Mouse (Mus musculus): ENCODE results near the gene Kifc1. TPM values are rescaled to one million over a fixed set of nuclear protein-coding genes. Genes with fewer than 3 reads are reported as not detected.

Kifc1 gene
- total RNA-seq, 2 experiments from 2014 or later, result 3.1 to 3.7 TPM

DNA sequence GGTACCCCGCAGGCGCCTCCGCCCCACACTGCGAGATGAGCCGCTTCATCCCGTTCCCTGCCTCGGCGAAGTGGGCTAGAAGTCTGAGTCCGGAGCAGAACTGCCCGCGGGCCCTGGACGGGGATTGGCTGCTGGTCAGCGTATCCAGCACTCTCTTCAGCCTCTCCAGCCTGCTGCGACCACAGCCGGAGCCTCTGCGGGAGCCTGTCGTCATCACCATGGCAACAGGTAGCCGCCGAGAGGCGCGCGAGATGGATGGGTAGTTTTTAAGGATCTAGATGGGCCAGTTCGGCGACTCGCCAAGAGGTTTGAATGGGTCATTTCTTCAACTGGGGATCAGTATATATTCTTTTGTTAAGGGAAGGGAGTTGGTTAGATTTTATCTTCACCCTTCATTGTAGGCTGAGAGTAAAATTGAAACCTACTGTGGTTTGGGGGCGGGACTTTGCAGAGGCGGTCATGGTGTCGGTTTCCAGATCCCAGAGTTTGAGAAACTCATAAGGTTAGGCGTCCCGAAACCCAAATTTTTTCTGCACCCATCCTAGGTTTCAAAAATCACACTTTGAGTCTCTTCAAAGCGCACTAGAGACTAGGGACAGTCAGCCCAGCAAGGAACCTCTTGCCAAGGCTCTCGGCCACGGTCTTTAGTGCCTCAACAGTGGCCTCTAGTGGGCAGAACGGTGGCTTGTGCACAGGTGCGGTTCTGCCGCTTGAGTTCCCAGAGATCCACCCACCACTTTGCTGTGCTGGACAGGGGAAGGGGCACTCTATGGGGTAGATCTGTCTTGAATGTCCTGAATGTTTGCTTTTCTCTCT, 30.0 kb upstream of the Kifc1 start:
- DNase-seq (ENCODE audit: low spot score in 2 of 2), result peak; percentile 80 to 83
- intact Hi-C loops (cut with DNase I), result no loop called here

DNA sequence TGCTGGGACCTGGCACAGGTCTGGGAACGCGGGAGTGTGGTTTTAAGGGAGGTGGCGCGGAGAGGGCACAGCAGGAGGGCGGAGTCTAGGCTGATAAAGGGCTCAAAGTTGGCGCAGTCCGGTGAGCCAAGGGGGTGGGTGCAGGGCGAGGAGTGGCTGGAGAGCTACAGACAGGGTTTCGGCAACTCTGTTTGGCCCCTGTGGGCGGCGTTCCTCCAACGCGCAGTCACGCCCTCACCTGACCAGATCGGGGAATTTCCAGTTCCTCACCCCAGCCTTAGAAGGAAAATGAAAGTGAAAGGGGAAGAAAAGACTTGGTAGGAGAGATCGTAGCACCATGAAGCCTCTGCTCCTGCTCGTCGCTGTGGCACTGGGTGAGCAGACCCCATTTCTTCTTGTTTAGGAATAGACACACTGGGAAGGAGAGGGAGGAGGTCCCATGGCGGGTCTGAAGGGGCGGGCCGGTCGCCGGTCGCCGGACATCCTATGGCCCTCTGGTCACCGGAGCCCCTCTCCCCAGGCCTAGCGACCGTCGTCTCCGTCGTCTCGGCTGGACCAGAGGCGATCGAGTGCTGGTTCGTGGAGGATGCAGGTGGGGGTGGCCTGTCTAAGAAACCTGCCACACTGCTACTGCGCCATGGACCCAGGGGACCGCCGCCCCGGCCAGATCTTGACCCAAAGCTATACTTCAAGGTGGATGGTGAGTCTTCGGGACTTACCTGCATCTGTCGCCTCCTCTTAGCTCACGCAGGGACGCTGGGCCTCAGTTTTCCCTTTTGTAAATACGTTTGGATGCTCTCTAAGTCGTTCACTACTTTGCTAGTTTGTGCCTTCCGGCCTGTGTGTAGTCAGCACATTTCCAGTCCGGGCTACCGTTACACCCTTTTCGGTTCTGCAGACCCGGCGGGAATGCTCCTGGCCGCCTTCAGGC, 29.2 kb upstream of the Kifc1 start:
- DNase-seq (ENCODE audit: low spot score in 2 of 2), result peak in 1 of 2 experiments; percentile 46
- intact Hi-C loops (cut with DNase I), result no loop called here

DNA sequence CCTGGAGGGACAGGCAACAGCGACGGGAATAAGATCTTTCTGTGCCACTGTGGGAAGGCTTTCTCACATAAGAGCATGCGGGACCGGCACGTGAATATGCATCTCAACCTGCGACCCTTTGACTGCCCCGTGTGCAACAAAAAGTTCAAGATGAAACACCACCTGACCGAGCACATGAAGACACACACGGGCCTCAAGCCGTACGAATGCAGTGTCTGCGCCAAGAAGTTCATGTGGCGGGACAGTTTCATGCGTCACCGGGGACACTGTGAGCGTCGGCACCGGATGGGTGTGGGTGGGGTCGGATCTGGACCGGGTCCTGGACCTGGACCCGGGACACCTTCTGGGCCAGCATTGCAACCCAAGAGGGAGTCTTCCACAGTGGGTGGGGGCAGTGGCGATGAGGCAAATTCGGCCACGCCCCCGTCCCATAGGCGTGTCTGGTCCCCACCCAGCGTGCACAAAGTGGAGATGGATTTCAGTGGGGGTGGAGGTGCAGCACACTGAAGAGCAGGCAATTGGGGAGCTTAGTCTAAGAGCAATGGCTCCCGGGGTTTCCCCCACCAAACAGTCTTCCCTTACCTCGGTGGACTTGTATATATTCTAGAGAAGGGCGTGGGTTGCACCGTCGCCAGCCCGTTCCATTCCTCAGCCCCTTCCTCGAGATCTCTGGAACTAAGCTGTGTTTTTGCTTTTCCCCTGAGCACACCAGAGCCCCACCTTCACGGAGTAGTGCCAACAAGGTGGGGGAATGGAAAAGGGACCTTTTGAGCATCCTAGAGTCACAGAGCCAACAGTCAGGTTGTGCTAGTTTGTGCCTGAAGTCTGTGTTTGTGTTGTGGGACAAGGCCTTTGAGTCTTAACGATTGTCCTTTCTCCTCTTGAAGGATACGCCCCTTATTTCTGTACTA, 28.1 kb upstream of the Kifc1 start:
- DNase-seq (ENCODE audit: low spot score in 2 of 2), result peak in 1 of 2 experiments; percentile 7
- intact Hi-C loops (cut with DNase I), result no loop called here

DNA sequence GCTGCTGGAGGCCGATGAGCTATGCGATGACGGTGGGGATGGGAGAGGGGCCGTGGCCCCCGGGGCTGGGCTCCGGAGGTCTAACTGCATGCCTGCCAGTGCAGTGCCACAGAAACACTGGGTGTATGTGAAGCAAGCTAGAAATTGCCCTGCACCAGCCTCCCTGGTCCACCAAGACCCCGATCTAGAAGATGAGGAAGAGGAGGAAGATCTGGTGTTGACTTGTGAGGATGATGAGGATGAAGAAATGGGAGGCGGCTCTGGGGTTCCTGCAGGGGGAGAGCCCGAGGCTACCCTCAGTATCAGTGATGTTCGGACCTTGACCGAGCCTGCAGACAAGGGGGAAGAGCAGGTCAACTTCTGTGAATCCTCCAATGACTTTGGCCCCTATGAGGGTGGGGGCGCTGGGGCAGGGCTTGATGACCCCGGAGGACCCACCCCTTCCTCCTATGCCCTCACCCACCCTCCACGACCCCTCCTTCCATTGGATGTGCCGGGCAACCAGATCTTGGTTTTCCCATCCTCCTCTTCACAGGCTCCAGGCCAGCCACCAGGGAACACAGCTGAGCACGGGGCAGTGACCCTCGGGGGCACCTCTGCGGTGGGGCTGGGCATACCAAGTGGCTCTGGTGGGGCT, 27.3 kb upstream of the Kifc1 start:
- peak in 1 of 2 experiments; percentile 3 for DNase-seq (ENCODE audit: low spot score in 2 of 2)
- intact Hi-C loops (cut with DNase I), result no loop called here

DNA sequence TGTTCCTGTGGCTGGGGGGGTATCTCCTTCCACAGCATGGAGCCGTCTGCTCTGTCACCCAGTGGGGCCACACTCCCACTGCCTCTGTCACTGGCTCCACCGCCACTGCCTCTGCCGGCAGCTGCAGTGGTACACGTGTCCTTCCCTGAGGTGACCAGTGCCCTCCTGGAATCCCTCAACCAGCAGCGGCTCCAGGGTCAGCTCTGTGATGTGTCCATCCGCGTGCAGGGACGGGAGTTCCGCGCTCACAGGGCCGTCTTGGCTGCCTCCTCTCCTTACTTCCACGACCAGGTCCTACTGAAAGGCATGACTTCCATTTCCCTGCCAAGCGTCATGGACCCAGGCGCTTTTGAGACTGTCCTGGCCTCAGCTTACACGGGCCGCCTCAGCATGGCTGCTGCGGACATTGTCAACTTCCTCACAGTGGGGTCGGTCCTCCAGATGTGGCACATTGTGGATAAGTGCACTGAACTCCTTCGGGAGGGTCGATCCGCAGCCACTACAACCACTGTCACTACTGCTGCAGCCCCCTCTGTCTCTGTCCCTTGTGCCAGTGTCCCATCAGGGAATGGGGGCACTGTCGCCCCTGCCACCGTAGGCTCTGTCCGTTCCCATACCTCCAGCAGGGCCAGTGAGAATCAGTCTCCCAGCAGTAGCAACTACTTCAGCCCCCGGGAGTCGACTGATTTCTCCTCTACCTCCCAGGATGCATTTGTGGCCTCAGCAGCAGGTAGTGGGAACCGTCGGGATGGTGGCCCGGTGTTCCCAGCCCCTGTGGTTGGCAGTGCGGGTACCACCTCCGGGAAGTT, 26.6 kb upstream of the Kifc1 start:
- peak in 1 of 2 experiments; percentile 6 for DNase-seq (ENCODE audit: low spot score in 2 of 2)
- intact Hi-C loops (cut with DNase I), result no loop called here

DNA sequence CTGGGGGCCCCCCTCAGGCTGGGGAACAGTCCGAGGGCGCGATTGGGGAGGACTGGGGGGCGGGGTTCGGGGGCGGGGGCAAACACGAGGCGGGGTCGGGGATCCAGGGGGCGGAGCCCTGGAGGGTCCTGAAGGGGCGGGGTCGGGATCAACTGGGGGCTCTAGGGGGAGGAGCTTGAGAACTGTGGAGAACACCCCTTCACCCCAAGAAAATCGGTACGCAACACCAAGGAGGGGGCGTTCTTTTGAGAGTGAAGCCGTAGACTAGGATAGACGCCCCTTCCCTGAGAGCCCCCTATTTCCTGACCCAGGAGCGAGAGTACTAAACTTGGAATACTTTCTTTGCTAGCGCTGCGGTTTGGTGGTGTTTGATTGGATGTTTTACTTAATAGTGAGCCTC, 25.8 kb upstream of the Kifc1 start:
- DNase-seq (ENCODE audit: low spot score in 2 of 2), result no peak
- intact Hi-C loops (cut with DNase I), result no loop called here

DNA sequence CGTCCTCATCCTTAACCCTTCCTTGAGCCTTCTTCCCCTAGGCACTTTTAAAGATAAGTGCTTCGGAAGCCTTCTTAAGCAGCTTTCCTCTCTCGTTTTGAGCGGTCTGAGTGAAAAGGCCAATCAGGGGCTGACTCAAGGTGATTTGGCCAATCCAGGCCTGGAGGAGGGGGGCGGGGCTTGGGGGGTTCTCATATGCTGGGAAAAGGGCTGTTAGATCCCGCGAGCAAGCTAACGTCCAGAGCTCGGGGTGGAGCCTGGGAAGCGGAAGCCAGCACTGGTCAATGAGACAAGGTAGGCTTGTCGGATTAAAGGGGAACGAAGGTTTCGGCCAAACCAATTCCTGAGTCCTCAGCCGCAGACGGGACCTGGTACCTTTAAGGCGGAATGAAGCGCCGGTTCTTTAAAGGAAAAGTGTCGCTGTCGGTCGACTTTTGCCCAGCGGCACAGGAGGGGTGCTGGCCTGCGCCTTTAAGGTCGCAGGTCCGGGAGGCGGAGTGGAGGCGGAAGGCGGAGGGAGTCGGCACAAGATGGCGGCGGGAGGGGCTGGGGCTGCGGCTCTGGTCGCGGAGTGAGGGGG, 25.3 kb upstream of the Kifc1 start, which contains the start of the genes Tapbp and Zbtb22:
Gene Tapbp (plus strand): TSS at position 229 of the 580 bp plus-strand sequence.
Gene Zbtb22 (plus strand): TSS at position 234 of the 580 bp plus-strand sequence.
- intact Hi-C loops (cut with DNase I), result no loop called here
- peak; percentile 97 to 98 for DNase-seq (ENCODE audit: low spot score in 2 of 2)

DNA sequence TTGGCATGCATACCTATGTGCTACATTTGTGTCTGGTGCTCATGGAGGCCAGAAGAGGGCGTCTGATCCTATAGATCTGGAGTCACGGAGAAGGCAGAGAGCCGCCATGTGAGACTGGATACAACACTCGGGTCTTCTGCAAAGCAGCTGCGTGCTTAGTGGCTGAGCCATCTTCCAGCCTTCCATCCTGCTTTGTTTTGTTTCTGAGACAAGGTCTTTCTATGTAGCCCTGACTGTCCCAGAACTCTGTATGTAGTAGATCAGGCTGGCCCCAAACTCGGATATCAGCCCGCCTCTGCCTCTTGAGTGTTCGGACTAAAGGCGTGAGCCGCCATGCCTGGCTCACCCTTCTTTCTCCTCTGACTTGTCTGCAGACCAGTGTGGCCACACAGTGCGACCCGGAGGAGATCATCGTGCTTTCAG, 24.5 kb upstream of the Kifc1 start:
- intact Hi-C loops (cut with DNase I), result no loop called here
- DNase-seq (ENCODE audit: low spot score in 2 of 2), result peak in 1 of 2 experiments; percentile 8

DNA sequence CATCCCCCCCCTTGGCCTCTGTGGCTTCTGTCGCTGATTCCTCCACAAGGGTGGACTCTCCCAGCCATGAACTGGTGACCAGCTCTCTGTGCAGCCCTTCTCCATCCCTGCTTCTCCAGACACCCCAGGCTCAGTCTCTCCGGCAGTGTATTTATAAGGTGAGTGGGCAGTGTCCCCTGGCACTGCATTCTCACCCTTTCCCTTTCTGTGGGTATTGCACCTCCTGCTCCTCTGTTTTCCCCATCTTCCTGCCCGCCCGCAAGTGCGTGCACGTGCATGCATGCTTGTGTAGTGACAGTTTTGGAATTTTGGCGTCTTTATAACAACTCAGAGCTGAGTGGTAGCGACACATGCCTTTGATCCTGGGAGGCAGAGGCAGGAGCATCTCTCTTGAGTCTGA, 23.4 kb upstream of the Kifc1 start:
- no peak for DNase-seq (ENCODE audit: low spot score in 2 of 2)
- intact Hi-C loops (cut with DNase I), result no loop called here

DNA sequence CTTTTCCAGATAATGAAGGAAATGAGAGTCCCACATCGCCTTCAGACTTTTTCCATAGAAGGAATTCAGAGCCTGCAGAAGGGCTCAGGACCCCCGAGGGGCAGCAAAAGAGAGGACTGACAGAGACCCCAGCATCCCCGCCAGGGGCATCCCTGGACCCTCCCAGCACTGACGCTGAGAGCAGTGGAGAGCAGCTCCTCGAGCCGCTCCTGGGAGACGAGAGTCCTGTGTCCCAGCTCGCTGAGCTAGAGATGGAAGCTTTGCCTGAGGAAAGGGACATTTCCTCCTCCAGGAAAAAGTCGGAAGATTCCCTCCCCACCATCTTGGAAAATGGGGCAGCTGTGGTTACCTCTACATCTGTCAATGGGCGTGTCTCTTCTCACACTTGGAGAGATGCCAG, 22.8 kb upstream of the Kifc1 start:
- no peak for DNase-seq (ENCODE audit: low spot score in 2 of 2)
- intact Hi-C loops (cut with DNase I), result no loop called here

DNA sequence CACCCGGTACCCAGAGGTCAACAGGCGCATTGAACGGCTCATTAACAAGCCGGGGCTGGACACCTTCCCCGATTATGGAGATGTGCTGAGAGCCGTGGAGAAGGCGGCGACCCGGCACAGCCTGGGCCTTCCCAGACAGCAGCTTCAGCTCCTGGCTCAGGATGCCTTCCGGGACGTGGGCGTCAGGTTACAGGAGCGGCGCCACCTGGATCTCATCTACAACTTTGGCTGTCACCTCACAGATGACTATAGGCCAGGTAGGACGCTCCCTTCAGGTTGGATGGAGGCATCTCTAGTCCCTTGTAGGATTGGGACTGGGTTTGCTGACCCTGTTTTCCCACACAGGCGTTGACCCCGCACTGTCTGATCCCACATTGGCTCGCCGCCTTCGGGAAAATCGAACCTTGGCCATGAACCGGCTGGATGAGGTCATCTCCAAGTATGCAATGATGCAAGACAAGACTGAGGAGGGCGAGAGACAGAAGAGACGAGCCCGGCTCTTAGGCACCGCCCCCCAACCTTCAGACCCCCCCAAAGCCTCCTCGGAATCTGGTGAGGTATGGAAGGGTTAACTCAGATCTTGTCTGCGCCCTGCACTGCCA, 21.5 kb upstream of the Kifc1 start:
- intact Hi-C loops (cut with DNase I), result no loop called here
- peak in 1 of 2 experiments; percentile 5 for DNase-seq (ENCODE audit: low spot score in 2 of 2)

DNA sequence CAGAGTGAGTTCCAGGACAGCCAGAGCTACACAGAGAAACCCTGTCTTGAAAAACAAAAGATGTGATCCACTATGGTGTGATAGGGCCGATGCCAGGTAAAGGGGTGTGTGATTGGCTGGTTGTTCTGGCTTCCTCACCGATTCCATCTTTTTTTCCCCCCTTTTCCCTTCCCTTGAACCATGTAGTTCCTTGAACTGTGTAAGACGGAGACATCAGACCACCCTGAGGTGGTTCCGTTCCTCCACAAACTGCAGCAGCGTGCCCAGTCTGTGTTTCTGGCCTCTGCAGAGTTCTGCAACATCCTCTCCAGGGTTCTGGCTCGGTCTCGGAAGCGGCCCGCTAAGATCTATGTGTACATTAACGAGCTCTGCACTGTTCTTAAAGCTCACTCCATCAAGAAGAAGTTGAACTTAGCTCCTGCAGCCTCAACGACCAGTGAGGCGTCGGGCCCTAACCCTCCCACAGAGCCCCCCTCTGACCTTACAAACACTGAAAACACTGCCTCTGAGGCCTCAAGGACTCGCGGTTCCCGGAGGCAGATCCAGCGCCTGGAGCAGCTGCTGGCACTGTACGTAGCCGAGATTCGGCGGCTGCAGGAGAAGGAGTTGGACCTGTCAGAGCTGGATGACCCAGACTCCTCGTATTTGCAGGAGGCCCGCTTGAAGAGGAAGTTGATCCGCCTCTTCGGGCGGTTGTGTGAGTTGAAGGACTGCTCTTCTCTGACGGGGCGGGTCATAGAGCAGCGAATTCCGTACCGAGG, 20.8 kb upstream of the Kifc1 start:
- intact Hi-C loops (cut with DNase I), result no loop called here
- DNase-seq (ENCODE audit: low spot score in 2 of 2), result no peak

DNA sequence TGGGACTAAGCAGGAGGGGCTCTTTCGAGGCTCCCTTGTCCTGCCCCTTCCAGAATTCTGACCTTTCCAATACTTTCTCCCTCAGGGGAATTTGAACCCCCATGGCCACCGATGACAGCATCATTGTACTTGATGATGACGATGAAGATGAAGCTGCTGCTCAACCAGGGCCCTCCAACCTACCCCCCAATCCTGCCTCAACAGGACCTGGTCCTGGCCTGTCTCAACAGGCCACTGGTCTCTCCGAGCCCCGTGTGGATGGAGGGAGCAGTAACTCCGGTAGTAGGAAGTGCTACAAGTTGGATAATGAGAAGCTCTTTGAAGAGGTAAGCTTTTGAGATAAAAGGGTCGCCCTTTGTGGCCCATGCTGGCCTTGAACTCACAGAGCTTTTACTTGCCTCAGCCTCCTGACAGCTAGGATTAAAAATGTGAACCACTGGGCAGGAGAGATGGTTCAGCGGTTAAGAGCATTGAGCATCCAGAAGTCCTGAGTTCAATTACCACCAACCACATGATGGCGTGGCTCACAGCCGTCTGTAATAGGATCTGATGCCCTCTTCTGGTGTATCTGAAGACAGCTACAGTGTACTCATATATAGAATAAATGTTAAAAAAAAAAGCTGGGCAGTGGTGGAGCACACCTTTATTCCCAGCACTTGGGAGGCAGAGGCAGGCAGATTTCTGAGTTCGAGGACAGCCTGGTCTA, 20.0 kb upstream of the Kifc1 start:
- intact Hi-C loops (cut with DNase I), result no loop called here
- peak in 1 of 2 experiments; percentile 9 for DNase-seq (ENCODE audit: low spot score in 2 of 2)

DNA sequence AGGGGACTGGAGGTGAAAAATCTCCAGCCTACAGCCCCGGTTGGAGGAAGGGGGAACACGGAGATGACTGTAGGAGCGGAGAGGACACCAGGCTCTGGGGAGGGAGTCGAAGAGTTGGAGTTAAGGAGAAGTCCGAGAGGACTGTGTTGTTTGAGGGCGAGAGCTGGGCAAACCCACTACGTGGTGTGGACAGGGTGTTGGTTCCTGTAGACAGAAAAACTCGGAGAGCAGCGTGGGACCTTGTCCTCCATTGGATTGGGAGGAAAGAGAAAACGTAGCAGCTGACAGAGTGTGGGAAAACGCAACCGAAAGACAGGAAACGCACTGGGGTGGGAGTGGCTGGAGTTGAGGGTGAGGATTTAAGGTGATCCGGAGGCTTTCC, 19.4 kb upstream of the Kifc1 start:
- intact Hi-C loops (cut with DNase I), result no loop called here
- DNase-seq (ENCODE audit: low spot score in 2 of 2), result peak in 1 of 2 experiments; percentile 44

DNA sequence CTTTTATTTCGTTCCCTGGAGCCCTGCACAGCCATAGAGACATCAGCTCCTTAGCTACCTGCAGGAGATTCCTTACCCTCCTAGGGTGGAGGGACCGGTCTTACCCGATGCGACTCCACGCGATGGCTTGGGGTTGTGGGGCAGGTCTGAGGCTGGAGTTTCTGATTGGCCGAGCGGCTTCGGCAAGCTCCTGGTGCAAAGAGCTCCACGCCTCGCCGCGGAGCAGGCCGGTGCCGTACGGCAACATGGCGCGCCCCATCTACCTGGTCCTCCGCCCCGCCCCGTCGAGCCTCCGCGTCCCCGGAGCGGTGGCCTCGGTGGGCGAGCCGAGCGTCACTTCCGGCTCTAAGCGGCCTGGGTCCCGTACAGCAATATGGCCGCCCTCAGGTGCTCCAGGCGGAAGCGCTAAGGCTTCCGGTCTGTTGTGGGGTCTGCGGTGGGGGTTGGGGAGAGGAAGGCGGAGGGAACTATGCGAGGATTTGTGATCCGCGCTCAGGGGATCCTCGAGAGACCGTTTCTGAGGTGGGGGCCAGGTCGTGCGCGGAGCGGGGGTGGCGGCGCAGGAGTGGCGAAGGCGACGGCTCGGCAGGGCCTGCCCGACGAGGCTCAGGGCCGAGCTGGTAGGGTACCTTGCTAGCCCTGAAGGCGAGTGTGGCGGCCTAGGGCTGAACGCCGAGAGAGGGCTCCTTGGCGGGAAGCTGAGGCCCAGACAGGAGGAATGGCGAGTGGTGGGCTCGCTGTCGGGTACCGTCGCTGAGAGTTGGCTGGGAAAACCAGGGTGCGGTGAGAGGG, 18.8 kb upstream of the Kifc1 start, which contains the start of gene Daxx:
Gene Daxx (plus strand): TSS at position 338 of the 792 bp plus-strand sequence.
- peak; percentile 98 for DNase-seq (ENCODE audit: low spot score in 2 of 2)
- intact Hi-C loops (cut with DNase I), result no loop called here
